Mouse (Mus musculus) heart, postnatal 0 days (tissue): ENCODE data around the gene Tmem132b.

Source experiments
- CTCF ChIP-seq: IDR thresholded peaks from 2 replicates; pipeline ENCODE4 v1.5.1; 2016; ENCODE audit warnings: antibody characterized with exemption, control low read depth, low read depth
- EP300 ChIP-seq: IDR thresholded peaks from 2 replicates; pipeline ENCODE4 v1.6.1; 2016; ENCODE audit warnings: antibody characterized with exemption, low read depth

- TF ChIP-seq CTCF: no peak
- no peak for TF ChIP-seq EP300
These were observed 205.5 kb downstream of the Tmem132b start for GRCm38 (mm10) chr5:125737105-125737504.
